20 mouse cellular contexts compared by ENCODE assay signal in the genomic region with DNA sequence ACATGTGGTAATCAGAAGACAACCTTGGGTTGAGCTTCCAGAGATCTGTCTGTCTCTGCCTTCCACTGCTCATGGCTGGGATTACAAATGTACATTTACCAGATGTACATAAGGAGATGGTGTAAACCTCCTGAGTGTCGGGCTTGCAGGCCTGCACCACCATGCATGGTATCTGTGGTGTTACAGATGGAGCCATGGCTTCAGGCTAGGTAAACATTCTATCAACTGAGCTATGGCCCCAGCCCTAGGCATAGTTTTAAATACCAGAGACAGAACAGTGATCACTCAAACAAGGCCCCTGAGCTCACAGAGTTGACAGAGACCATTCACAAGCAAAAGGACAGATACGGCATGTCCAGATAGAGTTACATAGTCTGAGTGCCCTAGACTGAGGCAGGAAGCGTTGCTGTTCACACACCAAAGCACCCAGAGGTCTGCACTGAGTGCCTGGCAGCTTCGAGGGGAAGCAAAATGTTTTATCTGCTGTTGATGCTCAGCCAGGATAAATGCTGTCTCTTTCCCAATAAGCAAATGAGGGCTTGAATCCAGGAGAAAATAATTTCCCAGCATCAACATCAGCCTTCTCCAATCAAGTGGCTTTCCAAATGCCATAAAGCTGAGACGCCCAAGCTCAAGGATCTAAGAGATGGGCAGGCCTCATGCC.
A peak's percentile ranks its signal among the peaks of the same experiment; 100 is the strongest.
DNase-seq lines count a peak whose midpoint lies in the region; ATAC-seq and TF ChIP-seq lines count a peak whose summit lies in the region.
"Had no signal": no experiment of that assay in that cellular context is flagged by ENCODE, and none has a peak within 500 bp of the region (broad histone marks: within the 10 kb centered on the region; RNA-seq: fewer than 3 reads in every experiment).

No protein-coding gene starts in this region.

- peaks cover 23% of the 10 kb centered on the region for H3K4me1 ChIP-seq in heart, embryonic 10.5 days
- peaks cover 5% of the 10 kb centered on the region; the same call in 1 of the 2 replicates for H3K4me1 ChIP-seq in lung, postnatal 0 days (ENCODE audit: insufficient read depth, low read depth, low read length)
- H3K4me1 ChIP-seq in limb, embryonic 10.5 days: peaks cover 14% of the 10 kb centered on the region; the same call in 1 of the 2 replicates
- H3K4me1 ChIP-seq in stomach, postnatal 0 days (replicated peaks; ENCODE audit: control insufficient read depth, insufficient read depth): 0 out of 2 replicates have a peak, but pooled peaks cover 2% of the 10 kb centered on the region
- H3K4me1 ChIP-seq: forebrain, embryonic 13.5 days; hindbrain, embryonic 13.5 days; megakaryocyte, embryonic 14.5 days; neural tube, embryonic 12.5 days had no signal

- WGBS in heart, embryonic 10.5 days: 34% methylated on average over 5 of the region's 5 CpGs
- WGBS in lung, postnatal 0 days: 37% methylated on average over 5 of the region's 5 CpGs
- 61% methylated on average over 5 of the region's 5 CpGs for WGBS in limb, embryonic 10.5 days
- 49% methylated on average over 5 of the region's 5 CpGs for WGBS in stomach, postnatal 0 days

- no peak overlapping the region for H3K9ac ChIP-seq in lung, postnatal 0 days (replicated peaks; ENCODE audit: low read depth)
- H3K9ac ChIP-seq in stomach, postnatal 0 days (ENCODE audit: low read length): no peak overlapping the region
- H3K9ac ChIP-seq: forebrain, embryonic 13.5 days; hindbrain, embryonic 13.5 days; liver, embryonic 15.5 days; neural tube, embryonic 12.5 days had no signal

- DNase-seq in heart, embryonic 10.5 days (ENCODE audit: low spot score): peak; percentile 73
- DNase-seq in heart, postnatal 36 days: no peak
- DNase-seq in lung, postnatal 0 days (ENCODE audit: low spot score): peak; percentile 40
- no peak for DNase-seq in lung, postnatal 25 days (ENCODE audit: low spot score)
- DNase-seq in limb, embryonic 10.5 days (ENCODE audit: low spot score): peak; percentile 19
- no peak for DNase-seq in stomach, postnatal 0 days (ENCODE audit: low spot score)
- DNase-seq in natural killer cell, adult 2 months (ENCODE audit: low spot score in 2 of 2): no peak
- no peak for DNase-seq in gastrocnemius, postnatal 25 days
- DNase-seq: cerebellum, adult 18-20 months; cerebellum, postnatal 25 days; embryo, embryonic 11 days; gastrocnemius, postnatal 10 days; heart, postnatal 10 days; thymus, adult 2 months had no signal

- TF ChIP-seq CTCF in lung, postnatal 0 days (IDR thresholded peaks at IDR 0.05): no peak
- TF ChIP-seq CTCF in stomach, postnatal 0 days (IDR thresholded peaks at IDR 0.05; ENCODE audit: low read depth): no peak

- no peaks in the 10 kb centered on the region for H3K27me3 ChIP-seq in heart, embryonic 10.5 days (ENCODE audit: insufficient read depth, poor library complexity, severe bottlenecking)
- no peaks in the 10 kb centered on the region for H3K27me3 ChIP-seq in lung, postnatal 0 days (replicated peaks; ENCODE audit: insufficient read depth, low read length)
- H3K27me3 ChIP-seq in limb, embryonic 10.5 days (ENCODE audit: low read depth, poor library complexity, severe bottlenecking): peaks cover 3% of the 10 kb centered on the region; the same call in 1 of the 2 replicates
- no peaks in the 10 kb centered on the region for H3K27me3 ChIP-seq in stomach, postnatal 0 days (ENCODE audit: control insufficient read depth, insufficient read depth, low read length)
- H3K27me3 ChIP-seq: liver, embryonic 15.5 days; megakaryocyte, embryonic 14.5 days; neural tube, embryonic 12.5 days had no signal

- H3K27ac ChIP-seq in heart, embryonic 10.5 days: no peak overlapping the region; the same call in 1 of the 2 replicates
- no peak overlapping the region for H3K27ac ChIP-seq in lung, postnatal 0 days (ENCODE audit: low read length)
- H3K27ac ChIP-seq in limb, embryonic 10.5 days: no peak overlapping the region
- peak overlapping the region; percentile 40; the same call in 1 of the 2 replicates for H3K27ac ChIP-seq in stomach, postnatal 0 days (replicated peaks)
- H3K27ac ChIP-seq: forebrain, embryonic 13.5 days; hindbrain, embryonic 13.5 days; liver, embryonic 15.5 days; neural tube, embryonic 12.5 days had no signal

- intact Hi-C loops in heart, postnatal 36 days (cut with DNase I): no loop called here

- no peaks in the 10 kb centered on the region for H3K9me3 ChIP-seq in heart, embryonic 10.5 days
- no peaks in the 10 kb centered on the region for H3K9me3 ChIP-seq in lung, postnatal 0 days (ENCODE audit: low read length)
- H3K9me3 ChIP-seq in limb, embryonic 10.5 days (replicated peaks): no peaks in the 10 kb centered on the region
- H3K9me3 ChIP-seq in stomach, postnatal 0 days (ENCODE audit: control insufficient read depth, low read length): no peaks in the 10 kb centered on the region
- H3K9me3 ChIP-seq: forebrain, embryonic 13.5 days; hindbrain, embryonic 13.5 days; liver, embryonic 15.5 days; megakaryocyte, embryonic 14.5 days; neural tube, embryonic 12.5 days had no signal

- TF ChIP-seq EP300 in lung, postnatal 0 days (IDR thresholded peaks at IDR 0.05): no peak
- TF ChIP-seq EP300 in stomach, postnatal 0 days (optimal IDR thresholded peaks at IDR 0.05): no peak

- no peaks in the 10 kb centered on the region for H3K36me3 ChIP-seq in heart, embryonic 10.5 days
- H3K36me3 ChIP-seq in lung, postnatal 0 days (ENCODE audit: insufficient read depth, low read length): no peaks in the 10 kb centered on the region
- no peaks in the 10 kb centered on the region for H3K36me3 ChIP-seq in limb, embryonic 10.5 days
- H3K36me3 ChIP-seq in stomach, postnatal 0 days (ENCODE audit: control insufficient read depth, insufficient read depth, low read length): no peaks in the 10 kb centered on the region
- H3K36me3 ChIP-seq: hindbrain, embryonic 13.5 days; liver, embryonic 15.5 days; neural tube, embryonic 12.5 days had no signal

- H3K4me2 ChIP-seq in lung, postnatal 0 days (replicated peaks; ENCODE audit: low read depth, low read length): no peak overlapping the region
- no peak overlapping the region for H3K4me2 ChIP-seq in stomach, postnatal 0 days (replicated peaks; ENCODE audit: low read depth)
- H3K4me2 ChIP-seq: forebrain, embryonic 13.5 days; hindbrain, embryonic 13.5 days; liver, embryonic 15.5 days; neural tube, embryonic 12.5 days had no signal

- no peak overlapping the region for H3K4me3 ChIP-seq in heart, embryonic 10.5 days
- H3K4me3 ChIP-seq in lung, postnatal 0 days (ENCODE audit: low read depth, low read length): no peak overlapping the region
- no peak overlapping the region for H3K4me3 ChIP-seq in limb, embryonic 10.5 days
- no peak overlapping the region for H3K4me3 ChIP-seq in stomach, postnatal 0 days (ENCODE audit: low read depth, low read length)
- H3K4me3 ChIP-seq: forebrain, embryonic 13.5 days; hindbrain, embryonic 13.5 days; liver, embryonic 15.5 days; megakaryocyte, embryonic 14.5 days; neural tube, embryonic 12.5 days had no signal

- no peak; the same call in 1 of the 2 replicates for ATAC-seq in lung, postnatal 0 days
- ATAC-seq in stomach, postnatal 0 days (ENCODE audit: low FRiP score, low TSS enrichment): no peak
- ATAC-seq: forebrain, embryonic 13.5 days; inflammation-experienced regulatory T-cells, adult 6 months had no signal

Comparison
In these comparisons a context has a peak if more than half of its experiments do, and no peak if none do; other contexts are left out.
1. DNase-seq: peak in heart, embryonic 10.5 days (single experiment), lung, postnatal 0 days (single experiment) and limb, embryonic 10.5 days (single experiment); none in heart, postnatal 36 days (0 of 2), lung, postnatal 25 days (single experiment), stomach, postnatal 0 days (single experiment), natural killer cell, adult 2 months (0 of 2) and gastrocnemius, postnatal 25 days (single experiment).